Mouse (Mus musculus) erythroblast, adult 5-6 weeks (primary cell): ENCODE results near the gene Parm1. TPM values are rescaled to one million over a fixed set of nuclear protein-coding genes. Genes with fewer than 3 reads are reported as not detected.

Experiments
- ATAC-seq: replicated peaks from 2 replicates; pipeline ENCODE4 v1.8.0; 2016; ENCODE audit warnings: moderate number of reproducible peaks, mild to moderate bottlenecking, moderate TSS enrichment, inconsistent platforms; ENCODE audit not compliant: poor library complexity, low FRiP score, severe bottlenecking
- total RNA-seq, 2 experiments: library from RNA; stranded (forward) in 1 of 2; stranded (reverse) in 1 of 2; fragments of 150-400 nt in 1 of 2; fragments of 200-764, 138-1000 nt in 1 of 2; gene quantifications; 2 replicates each; pipeline versions ENCODE4 v1.2.3 to v1.2.4; 2015 to 2017; ENCODE audit warnings: low replicate concordance in 2 of 2

Gene Parm1
- not detected in 2 replicates for total RNA-seq (2015; ENCODE audit: low replicate concordance)
- total RNA-seq (2017; ENCODE audit: low replicate concordance) = 0.14 TPM in 1 of 2 replicates, not detected in the other

DNA sequence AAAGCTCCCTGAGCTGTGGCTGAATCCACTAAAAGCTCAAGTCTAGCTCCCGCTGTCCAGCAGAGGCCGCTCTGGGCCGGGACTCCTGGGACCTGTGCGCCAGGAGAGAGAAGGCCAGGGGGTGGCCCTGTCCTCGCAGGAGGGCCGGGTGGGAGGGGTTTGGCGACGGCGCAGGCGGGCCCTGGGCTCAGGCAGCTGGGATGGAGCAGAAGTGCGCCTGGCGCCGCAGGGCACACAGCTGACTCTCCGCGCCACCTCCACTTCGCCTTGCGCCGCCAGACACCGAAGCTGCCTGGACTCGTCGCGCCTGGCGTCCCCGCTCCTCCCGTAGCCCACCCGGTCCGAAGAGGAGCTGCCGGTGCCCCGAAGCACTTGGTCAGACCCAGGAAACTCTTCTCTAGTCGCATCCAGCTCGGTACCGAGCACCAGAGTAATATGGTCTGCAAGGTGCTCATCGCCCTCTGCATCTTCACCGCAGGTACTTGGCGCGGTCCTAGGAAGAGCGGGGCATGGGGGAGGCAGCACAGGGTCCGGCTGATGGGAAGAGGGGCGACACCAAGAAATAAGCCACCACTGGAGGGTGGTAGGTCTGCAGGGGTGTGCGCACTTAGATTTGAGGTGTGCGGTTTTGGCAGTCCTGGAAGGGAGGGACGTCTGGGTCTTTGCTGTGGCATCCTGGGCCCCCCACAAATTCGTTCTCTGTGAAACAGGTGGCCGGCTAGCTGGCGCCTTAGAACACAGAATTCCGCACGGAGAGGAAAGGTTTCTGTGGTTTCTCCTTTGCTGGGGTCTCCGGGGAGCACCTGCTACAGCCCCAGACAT lies at the start of gene Parm1:
Gene Parm1 (plus strand): TSS at position 136 of the 822 bp plus-strand sequence.
- no peak for ATAC-seq

DNA sequence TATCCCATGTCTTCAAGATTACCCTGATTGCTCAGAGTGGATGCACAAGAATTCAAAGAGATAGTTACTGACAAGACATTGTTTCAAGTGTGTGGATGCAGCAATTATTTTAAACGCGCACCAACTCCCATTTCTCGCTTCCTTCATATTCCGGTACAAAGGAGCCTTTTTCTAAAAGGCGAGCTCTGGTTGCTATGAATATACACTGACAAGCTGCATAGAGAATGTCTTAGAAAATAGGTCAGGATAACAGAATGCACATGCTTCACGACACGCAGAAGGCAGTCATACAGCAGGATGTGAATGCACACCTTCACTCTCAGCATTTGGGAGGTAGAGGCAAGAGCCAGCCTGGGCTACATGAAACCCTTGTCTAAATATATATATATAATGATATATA lies 42.2 kb upstream of the Parm1 start:
- no peak for ATAC-seq

DNA sequence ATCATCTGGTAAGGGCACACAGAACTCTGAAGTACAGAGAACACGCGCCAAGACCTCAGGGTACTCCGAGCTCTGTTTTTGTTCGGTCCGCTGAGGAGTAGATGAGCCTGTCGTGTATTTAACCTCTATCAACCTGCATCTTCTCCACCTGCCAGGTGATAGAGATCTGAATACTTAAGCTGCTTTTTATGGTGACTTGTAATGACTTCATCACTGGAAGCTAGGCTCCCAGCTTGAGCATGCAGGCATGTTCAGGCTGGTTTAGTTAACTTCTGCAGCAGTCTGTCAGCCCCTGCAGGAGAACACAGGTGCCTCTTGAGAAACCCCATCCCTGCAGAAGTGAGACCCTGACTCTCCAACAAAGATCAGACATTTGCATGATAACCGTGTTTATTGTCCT lies 40.6 kb upstream of the Parm1 start:
- no peak for ATAC-seq

DNA sequence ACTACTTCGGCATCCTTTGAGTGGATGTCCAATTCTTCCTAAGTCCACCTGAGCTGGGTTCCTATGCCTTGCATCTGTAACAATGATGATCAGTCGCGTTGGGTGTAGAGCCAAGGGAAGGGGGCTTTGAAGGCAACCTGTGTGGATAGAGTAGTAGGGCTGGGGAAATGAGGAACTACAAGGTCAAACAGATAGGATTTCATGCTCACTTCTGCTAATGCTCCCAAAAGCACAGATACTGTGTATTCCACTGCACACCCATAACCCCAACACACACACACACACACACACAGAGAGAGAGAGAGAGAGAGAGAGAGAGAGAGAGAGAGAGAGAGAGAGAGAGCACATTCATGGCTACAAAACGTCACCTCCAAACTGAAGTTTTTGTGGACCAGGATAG lies 38.7 kb upstream of the Parm1 start:
- ATAC-seq = no peak

DNA sequence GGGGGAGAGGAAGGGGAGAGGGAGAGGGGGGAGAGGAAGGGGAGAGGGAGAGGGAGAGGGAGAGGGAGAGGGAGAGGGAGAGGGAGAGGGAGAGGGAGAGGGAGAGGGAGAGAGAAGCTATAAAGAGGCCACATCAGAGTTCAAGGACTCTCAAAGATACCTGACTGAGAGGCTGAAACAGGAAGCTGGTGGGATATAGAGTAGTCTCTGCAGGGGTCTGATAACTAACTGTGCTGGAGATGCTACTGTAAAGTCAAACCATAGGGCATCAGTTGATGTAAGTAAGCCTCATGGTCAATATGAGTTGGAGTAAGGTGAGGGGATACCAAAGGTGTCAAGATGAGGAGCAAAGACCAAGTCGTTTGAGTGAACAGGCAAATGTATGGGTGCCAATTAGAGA lies 37.3 kb upstream of the Parm1 start:
- ATAC-seq = no peak

DNA sequence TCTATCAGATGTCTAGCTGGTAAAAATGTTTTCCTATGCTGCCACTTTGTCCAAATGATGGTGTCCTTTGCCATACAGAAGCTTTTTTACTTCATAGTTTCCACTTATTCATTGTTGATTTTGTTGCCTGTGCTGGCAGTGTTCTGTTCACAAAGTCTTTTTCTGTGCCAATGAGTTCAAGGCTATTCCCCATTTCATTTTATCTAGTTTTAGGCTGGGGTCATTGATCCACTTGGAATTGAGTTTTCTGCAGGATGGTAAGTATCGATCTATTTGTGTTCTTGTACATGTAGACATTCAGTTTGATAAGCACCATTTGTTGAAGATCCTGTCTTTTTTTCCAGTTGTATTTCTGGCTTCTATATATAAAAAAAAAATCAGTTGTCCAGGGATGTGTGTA lies 33.1 kb upstream of the Parm1 start:
- no peak for ATAC-seq

DNA sequence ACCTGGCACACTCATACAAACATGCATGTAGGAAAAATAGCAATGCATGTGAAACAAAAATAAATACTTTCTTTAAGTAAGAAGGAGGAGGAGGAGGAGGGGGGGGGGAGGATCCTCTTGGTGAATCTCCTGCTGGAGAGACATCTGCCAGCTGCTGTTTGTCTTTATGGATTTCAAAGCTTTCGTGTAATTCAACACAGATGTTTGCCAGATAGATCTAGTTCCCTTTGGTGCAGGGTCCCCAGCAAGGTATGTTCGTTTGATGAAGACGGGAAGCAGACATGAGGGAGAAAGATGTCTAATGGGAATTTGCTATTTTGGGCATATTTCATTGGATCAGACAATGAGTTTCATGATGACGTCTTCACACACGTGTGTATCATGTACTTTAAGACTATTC lies 23.0 kb upstream of the Parm1 start:
- no peak for ATAC-seq

DNA sequence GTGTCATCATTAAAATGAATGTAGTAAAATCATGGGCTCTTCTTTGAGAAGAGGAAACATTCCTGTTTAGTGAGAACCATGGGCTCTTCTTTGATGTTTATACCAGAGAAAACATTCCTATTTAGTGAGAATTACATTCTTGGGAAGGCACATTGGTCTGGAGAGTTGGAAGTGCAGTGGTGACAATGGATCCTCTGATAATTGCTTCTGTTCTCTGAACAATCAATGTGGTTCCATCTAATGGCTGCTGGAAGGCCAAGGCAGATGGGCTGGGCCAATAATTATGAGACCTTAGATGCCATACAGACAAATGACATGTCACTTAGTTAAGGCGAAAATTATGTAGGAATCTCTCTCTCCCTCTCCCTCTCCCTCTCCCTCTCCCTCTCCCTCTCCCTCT lies 16.1 kb upstream of the Parm1 start:
- ATAC-seq = no peak

DNA sequence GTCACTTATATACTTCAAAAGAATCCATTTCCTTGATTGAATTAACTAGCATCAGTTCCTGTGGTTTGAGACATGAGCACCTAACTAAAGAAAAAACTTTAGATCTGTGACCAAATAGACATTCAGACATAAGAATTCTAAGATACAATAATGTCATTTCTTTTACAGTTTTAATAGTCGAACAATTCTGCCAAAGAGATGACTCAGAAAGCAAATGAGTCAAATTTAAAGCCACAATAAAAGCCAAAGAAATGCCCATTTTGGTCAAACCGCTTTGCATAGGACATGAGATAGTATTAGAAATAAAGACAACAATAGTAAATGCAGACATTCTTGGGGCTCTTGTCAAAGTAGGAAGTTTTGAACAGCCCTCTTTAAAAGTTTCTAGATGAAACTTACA lies 15.0 kb upstream of the Parm1 start:
- ATAC-seq = no peak

DNA sequence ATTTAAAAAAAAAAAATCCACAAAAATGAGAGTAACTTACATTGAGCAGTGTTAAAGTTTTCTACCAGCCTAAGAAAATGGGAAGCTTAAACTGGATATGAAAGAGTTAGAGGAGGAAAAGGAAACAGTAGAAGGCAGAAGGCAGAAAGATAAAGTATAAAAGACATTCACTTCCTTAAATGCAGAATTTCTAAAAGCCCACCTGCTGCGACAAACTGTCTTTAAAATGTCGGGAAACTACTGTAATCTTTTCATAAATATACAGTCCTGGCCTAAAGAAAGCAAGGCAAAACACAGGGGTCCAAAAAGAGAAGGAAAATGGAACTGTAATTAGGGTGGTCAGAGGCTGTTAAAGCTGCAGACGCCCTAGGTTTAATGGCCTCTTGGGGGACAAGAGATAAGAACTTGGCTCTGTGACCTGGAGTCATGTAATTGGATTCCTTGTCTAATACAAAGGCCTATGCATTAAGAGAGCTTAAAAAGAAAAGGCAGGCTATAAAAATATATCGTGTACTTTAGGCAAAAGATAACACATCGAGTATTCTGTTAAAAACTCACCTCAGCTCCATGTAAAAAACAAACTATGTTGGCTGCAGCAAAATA lies 13.0 kb upstream of the Parm1 start:
- ATAC-seq = no peak

DNA sequence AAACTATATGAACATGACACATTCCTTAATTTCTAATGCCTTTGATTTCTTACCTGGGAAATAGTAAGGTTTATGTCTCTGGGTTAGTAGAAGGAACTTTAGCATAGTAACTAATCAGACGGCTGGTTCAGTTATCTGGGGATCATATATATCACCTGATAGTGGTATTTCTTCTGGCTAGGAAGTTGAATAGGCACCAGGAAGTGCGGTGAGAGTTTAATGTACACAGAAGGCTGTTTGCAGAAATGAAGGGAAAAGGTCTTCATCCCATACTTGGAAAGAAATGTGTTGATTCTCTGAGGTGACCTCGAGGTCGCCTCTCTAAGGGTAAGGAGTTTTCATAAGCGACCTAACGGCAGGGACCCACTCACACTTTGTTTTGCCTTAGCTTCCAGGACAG lies 338 bp upstream of the Parm1 start:
- ATAC-seq = no peak

DNA sequence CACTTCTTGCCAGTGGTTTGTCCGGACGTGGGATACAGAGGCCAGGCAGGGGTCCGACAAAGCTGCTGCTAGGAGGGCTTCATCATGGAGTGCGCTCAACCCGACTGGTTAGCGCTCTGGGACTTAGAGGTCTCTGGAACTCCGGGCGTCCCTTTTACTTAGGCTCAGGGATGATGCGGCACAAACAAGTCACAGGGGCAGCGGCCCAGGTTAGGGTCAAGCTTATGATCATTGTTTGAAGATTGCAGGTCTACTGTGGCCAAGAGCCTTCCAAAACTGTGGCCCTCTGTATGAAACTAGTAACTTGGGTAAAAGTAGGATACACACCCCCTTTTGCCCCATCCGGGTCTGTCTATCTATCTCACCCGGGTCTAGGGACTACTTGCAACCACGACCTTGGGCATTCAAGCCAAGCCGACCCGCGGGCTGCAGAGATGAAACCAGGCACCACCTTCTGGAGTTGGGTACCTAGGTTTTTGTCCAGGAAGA lies 931 bp downstream of the Parm1 start:
- ATAC-seq = no peak

DNA sequence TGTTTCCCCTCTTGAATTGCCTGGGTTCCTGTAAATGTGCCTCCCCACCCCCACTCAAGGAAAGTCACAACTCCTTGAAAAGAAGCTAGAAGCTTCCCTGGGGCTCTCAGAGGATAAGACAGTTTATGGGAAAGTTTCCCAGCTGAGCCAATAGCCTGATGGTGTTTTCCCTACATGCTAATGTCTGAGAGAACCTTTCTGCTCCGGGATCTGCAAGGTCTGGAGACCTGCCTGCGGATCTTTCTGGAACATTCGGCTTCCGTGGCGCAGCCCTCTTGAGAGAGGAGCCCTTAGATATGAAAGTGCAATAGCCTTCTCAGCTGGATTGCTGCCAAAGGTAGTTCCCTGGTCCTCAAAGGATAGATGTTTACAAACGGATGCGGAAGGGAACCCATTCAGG lies 1.5 kb downstream of the Parm1 start:
- ATAC-seq = no peak

DNA sequence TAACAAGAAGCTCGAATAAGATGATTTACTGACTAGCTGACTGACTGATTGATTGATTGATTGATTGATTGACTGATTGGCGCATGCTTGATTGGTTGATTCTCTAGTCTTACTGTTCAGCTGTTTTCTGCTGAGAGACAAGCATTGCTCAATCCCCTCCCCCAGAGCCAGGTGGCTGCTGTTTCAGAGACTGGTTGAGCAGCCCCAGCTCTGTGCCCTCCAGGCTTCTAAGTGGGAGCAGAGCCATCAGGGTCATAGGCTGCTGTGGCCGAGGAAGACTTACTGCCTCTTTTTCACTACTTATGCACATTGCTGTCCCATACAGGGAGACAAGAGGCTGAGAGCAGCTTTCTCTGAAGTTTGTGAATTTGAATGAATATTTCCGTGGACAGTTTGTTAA lies 2.1 kb downstream of the Parm1 start:
- no peak for ATAC-seq

DNA sequence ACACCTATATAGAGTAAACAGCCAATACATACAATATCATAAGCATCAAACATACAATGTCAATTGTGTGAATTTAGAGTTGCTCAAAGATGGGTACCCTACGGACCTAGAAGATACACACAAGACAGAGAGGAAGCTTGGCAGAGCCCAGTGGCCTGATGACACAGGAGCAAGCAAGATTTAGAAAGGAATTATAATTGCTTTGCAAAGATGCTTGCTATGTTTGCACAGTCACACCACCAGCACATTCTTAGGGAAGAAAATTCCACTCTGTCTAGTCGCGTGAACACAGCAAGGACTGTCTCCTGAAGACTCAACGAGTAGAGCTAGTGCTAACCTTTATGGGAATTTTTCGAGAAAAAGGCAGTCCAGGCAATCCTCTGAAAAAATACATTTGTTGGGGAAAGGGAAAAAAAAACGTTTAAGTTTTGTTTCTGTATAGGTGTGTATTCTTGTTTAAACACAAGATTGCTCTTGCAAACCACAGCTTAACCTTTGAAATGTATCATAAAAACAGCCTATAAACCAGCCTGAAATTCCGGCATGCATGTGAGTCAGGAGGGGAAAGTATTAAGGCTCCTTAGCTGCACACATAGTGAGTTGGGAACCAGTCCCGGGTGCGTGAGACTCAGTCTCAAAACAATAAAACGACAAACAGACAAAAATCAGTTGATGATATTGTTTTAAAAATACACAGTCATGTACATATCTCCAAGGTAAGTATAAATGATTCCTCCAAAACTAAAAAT lies 15.5 kb downstream of the Parm1 start:
- no peak for ATAC-seq

DNA sequence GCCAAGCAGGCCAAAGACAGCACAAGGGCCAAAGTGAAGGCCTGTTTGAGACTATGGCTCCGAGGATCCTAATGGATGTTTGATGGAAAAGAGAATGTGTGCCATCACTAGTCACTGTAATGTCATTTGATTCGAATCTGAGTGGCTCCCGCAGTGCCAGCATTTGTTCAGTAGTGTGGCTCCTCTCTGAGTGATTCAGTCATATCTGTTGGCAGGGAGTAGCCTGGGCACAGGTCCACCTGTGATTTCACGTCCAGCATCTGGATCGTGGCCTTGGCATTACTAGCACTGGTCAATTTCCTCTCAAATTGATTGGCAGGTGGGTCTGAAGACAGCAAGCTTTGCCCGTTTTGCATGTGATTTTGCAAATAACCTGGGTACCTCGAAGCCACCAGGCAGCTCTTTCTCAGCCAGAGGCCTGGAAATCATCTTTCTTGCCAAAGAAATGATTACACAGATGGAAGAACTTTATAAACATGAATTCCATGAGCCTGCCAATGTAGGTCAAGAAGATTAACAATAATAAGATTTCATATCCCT lies 41.7 kb downstream of the Parm1 start:
- ATAC-seq = no peak

DNA sequence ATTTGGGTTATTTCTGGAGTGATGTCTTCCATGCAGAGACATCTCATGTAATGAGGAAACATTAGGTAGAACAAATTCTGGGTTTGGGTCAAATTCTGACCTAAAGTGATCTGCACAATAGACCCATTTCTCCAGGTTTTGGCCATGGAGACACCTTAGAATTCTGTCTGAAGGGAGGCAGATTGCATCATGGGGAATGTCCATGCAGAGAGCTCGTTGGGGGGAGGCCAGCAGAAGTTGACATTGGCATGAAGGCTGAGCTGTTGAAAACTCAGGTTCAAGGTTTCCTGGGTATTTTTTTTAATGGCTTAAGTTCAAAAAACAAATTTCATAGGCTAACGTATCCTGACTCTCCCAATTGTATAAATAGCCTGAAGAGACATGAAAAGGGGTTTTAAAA lies 42.3 kb downstream of the Parm1 start:
- no peak for ATAC-seq

DNA sequence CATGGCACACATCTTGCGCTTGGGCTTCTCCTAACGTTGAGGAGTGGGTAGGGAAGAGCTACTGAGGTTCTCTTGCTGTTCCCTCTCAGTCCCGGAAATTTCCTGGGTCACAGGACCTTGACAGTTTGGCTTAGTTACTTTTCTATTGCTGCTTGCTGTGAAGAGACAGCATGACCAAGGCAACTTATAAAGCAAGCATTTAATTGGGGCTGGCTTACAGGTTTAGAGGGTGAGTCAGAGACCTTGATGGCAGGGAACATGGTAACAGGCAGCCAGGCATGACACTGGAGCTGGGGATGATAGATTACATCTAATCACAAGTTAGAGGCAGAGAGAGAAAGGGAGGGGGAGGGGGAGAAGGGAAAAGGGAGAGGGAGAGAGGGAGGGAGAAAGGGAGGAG lies 44.0 kb downstream of the Parm1 start:
- no peak for ATAC-seq

DNA sequence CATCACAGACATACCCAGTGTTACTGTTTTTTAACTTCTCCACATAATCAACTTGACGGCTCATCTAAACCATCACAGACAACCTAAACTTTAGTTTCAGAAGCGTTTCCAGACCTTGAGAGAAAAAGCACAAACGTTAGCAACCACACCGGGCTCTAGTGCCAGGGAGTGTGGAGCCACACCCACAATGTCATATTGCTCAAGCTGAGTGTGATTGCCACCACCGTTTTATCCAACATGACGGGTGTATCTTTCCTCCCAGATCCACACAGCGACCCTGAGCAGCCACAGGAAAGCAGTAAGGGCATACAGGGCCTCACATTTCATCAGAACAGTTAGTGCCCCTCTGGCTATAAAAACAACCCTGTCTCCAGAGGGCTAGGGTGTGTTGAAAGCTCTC lies 45.1 kb downstream of the Parm1 start:
- no peak for ATAC-seq

DNA sequence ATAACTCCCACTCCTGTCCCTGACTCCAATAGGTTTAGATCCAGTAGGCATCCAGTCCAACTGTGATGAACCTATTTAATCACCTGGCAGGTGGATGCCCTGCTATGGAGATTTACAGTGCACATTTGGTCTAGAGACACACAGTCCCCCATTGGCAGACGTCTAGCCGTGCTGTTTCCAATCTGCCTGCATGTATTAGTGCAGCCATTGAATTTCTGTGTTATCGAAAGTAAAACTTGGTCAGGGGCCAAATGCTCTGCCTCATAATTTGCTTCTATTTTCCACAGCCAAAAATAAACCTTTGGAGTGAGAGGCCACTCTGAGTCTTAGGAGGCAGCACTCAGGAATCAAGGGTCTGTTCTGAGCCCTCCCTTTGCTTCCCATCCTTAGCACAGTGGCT lies 46.6 kb downstream of the Parm1 start:
- ATAC-seq = no peak

DNA sequence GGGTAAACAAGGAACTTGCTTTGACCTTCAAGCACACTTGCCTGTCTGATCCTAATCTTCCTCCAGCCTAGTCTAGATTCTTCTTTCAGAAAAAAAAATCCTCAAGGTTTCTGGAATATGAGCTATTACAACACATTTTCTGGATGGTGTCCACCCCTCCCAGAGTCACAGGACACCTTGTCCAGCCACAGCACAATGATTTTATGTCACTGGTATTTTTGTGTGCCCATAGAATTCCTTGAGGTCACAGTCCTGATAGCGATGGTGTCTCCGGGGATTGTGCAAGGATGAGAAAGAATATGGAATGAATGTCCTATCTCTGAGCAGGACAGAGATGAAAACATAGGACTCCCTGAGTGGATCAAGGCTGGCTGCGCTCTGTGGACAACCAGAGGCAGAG lies 48.0 kb downstream of the Parm1 start:
- no peak for ATAC-seq
